Mouse (Mus musculus) brain, embryonic 14.5 days (tissue): ENCODE data around the gene Rrp7a. TPM values are rescaled to one million over a fixed set of nuclear protein-coding genes. Genes with fewer than 3 reads are reported as not detected.
A peak's percentile ranks its signal among the peaks of the same experiment; 100 is the strongest.

Source experiments
- DNase-seq: peaks from one replicate; pipeline ENCODE4 v3.0.0-alpha.2; 2011; ENCODE audit warnings: low read depth
- CTCF ChIP-seq: fragments of 200-500 bp; IDR thresholded peaks from 2 replicates; pipeline ENCODE4 v1.5.1; 2012; ENCODE audit warnings: inconsistent platforms, mild to moderate bottlenecking, moderate library complexity, borderline replicate concordance; ENCODE audit not compliant: insufficient read depth, insufficient read length; ENCODE audit errors: extremely low read depth
- POLR2A ChIP-seq: fragments of 200-500 bp; IDR thresholded peaks from 2 replicates; pipeline ENCODE4 v1.6.1; 2012; ENCODE audit warnings: mild to moderate bottlenecking, inconsistent platforms, borderline replicate concordance; ENCODE audit not compliant: poor library complexity, insufficient read depth, insufficient read length, severe bottlenecking; ENCODE audit errors: extremely low read depth
- polyA plus RNA-seq: library from polyadenylated mRNA; depleted of rRNA; stranded (reverse); fragments of >200 nt; gene quantifications from 2 replicates; pipeline ENCODE4 v1.2.3, GENCODE M21; 2012

The Rrp7a gene
- polyA plus RNA-seq, 1 experiment = 111 TPM

DNA sequence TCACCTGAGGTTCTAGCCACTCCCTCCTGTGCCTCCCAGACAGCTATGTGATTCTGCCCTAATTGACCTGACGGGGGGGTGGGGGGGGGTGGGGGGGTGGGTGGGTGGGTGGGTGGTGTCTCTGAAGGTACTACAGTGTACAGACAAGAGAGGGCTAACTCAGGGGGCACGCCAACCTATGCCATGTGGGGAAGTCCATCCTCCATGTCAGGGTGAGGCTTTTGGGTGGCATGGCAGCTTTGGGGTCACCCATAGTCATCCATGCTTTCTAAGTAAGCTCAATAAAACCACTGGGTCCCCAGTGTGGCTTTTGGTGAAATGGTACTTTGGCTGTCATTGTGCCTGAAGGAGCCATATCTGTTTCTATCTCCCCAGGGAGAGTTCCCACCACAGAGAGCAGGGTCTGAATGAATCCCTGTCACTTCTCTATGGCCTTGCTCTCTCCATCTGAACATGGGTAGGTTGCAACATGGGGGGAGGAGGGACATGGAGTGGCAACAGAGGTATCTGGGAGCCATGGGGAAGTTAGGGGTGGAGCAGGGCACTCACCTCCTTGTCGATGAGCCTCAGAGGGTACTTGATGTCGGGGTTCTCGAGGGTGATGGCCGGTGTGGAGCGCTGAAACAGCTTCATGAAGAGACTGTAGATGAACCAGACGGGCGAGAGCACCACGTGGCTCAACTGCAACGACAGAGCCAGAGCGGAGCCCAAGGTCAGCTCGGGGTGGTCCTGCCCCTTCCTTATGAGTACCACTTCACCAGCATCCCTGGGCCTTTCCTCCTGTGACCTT lies 43.1 kb upstream of the Rrp7a start:
- no peak for TF ChIP-seq CTCF
- no peak for TF ChIP-seq POLR2A
- DNase-seq = no peak

DNA sequence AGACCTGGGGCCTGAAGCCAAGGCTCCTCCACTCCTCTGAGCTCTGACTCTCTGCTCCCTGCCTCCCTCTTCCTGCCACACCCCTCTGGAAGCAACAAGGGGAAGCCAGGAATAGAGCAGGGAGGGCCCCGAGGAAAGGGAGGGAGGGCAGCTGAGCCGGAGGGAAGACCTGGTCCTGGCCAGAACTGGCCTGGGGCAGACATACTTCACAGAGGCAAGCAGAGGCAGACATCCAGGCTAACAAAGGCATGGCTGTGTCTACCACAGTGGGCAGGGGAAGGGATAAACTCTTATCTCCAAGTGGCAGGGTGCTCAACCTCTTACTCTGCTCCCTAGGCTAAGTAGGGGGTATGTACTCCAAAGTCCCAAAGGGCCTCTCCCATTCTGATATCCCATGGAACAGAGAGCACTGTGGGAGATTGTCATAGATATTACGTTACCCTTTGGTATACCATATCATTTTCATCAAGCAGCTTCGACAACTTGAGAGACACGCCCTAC lies 42.4 kb upstream of the Rrp7a start:
- no peak for DNase-seq
- TF ChIP-seq POLR2A (no peak), CTCF (no peak)

DNA sequence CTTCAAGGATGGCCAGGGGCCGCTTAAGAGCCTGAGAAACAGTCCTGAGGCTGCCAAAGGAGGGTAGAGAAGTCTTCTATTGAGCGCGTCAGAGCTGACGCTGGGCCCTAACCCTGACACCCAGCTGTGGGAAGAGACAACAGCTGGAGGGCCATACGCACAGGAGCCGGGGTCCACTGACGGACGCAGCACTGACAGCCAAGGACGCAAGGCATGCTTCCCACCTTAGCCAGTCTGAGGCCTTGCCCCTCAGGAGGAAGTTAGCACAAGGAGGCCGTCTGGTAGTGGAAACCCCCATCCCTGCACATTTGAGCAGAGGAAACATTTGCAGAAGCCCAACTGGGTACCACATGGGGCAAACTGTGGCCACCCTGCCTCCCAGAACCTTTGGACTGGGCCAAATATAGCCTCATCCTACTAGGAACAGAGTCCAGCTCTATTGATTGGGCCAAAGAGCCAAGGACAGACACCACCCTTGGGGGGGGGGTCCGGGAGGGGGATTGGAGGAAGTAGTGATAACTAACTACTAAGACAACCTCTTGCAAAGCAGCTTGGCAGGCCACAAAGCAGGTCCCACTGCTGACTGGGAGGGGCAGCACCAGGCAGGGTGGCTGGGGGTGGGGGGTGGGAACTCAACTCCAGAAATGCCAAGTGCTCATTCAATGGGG lies 40.4 kb upstream of the Rrp7a start:
- DNase-seq = no peak
- TF ChIP-seq CTCF (no peak), POLR2A (no peak)

DNA sequence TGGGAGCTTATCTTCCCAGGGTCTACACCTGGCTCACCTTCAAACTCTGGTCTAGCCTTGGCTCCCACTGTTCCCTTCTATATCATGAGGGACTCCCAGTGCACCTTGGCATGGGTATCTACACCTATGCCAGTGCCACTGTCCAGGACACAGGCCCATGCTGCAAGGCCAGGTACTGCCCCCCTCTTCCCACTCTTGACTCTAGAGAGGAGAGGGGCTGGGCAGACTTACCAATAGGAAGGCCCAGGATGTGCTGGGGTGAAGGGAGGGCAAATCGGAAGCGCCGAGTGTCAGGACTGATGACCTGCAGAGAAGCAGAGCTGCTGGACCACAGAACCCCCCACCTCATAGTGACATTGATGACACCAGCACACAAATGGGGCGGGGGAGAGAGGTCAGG lies 39.4 kb upstream of the Rrp7a start:
- TF ChIP-seq CTCF = no peak
- no peak for TF ChIP-seq POLR2A
- no peak for DNase-seq

DNA sequence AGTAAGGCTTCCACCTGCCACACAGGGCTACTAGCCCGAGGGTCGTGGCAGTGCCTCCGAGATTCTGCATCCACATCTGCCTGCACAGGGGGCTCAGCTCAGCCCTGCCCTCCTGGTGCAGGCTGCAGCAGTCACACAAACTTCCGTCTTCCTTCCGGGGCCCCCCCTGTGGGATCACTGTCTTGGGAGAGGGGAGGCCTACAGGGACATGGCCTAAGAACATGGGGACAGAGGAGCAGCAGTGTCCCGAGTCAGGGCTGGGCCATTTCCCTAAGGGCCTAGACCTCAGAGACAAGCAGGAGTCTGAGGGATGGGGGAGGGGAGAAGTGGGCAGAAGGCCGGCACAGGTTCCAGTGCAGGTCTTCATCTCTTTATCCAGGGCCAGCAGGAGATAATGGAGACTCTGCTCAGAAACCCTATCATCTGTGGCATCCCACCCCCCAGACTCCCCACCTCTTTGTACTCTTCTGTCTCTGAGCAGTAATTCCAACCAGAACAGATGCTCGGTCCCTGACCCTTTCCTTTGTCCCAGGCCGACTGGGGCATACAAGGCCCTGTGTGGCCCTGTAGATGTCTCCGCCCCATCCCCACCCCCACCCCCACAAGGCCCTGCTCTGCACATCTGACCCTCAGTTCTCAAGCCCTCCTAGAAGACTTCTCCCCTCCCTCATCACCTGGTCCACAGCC lies 38.6 kb upstream of the Rrp7a start:
- TF ChIP-seq POLR2A (no peak), CTCF (no peak)
- DNase-seq = no peak

DNA sequence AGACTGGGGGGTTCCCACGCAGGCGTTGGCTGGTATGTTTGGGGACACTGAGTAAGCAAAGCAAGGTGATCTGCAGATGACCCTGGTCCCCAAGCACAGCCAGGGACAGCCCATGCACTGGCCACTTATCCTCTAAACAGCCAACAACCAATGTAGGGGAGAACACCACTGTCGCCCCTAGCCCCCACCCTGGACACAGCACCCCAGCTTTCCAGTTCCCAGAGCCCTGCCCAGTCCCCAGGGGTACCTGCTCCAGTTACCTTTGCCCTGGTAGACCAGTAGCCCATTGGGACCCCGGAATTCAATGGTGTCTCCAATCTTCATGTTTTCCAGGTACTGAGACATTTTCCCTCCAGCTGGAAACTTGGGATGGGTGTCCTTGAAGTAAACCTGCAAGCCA lies 38.0 kb upstream of the Rrp7a start:
- TF ChIP-seq CTCF (no peak), POLR2A (no peak)
- no peak for DNase-seq

DNA sequence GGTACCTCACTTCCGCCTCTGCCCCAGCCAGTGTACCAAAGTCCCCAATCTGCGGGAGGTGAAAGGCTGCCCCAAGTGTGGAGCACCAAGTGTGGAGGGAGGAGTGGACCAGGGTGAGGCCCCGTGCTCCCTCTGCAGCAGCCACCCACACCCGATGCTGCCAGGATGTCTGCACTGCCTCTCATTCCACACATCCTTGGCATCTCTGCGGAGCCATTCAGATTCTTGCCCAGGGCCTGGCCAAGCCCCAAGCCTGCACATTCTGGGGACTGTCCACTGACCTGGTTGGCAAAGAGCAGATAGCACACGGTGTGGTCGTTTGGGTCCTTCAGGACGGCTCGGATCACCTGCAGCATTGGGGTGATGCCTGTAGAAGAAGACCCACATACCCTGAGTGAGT lies 37.2 kb upstream of the Rrp7a start:
- DNase-seq = no peak
- TF ChIP-seq POLR2A (no peak), CTCF (no peak)

DNA sequence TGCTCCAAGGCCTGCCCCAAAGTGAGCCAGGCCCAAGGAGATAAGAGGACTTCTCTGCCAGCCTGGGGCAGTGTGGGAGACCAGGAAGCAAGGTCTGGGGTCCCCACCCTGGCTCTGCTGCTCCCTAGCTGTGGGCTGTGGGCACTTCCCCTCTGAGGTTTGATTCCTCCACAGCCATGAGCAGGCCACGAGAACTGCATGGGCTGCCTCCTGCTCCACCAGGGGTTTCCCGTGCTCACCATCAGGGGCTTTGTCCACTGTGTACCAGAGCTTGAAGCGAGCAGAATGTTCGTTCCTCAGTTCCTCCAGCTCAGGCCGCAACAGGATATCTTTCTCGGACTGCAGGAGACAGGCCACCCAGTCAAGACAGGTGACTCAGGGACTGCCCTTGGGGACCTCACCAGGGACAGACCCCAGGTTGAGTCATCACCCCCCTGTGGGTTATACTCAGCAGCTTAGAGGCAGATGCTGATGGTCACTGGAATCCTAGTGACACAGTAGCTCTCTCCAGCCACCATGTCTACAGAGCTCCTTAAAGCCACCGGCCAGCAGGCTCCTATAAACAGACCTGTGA lies 36.1 kb upstream of the Rrp7a start:
- DNase-seq = no peak
- TF ChIP-seq POLR2A (no peak), CTCF (no peak)

DNA sequence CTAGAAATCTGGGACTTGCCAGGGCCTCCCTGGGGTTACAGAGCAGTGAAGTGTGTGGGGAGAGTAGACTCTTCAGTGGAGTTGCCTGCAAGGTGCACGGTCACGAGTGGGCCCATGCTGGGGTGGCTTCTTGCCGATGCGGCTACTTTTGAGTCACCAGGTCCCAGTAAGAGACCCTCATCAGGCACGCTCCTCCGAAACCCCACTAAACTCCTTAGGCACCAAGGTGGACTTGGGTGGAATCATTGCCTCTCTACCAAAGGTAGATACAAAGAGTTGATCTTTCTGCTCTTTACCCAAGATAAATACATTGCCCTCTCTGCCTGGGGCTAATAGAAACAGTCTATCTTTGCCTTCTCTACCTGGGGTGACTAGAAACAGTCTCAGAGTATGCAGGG lies 35.1 kb upstream of the Rrp7a start:
- TF ChIP-seq POLR2A (no peak), CTCF (no peak)
- DNase-seq = no peak

DNA sequence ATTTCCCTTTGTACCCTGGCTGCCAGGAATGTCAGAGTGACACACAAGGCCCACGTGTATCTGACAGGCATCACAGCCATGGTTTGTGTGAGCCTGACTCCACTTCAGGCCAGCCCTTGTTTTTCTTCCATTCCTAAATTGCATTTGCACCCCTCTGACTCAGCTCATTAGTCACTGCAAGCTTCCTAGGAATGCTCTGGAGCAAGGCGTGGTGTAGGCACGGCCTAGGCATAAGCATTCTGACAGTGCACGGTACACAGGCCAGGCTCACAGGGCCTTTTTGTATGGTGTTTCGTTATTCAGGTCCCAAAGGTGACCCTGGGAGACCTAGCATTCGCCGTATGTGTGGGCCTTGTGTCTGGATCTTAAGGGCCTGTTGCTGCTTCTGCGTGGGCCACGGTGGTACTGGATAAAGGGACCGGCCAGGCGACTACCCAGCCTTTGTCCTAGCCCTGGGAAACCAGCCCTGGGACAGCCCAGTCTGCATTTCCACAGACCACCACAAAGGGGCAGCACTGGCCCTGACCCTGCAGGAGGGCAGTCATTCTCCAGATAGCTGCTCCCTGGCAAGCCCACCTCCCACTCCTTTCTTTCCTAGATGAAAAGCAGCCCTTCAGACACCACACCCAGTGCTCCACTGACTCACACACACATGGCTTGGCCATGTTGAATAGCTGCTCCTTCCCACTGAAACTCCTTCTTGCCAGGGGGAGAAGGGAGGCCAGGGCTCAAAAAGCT lies 34.5 kb upstream of the Rrp7a start:
- no peak for TF ChIP-seq POLR2A
- TF ChIP-seq CTCF = peak; percentile 69
- peak; percentile 38 for DNase-seq
